Mouse (Mus musculus) liver, embryonic 13.5 days (tissue): ENCODE measurements at regions not wholly inside any gene's neighbourhood (a gene's known extent, or its start where the extent isn't known, plus 50 kb on each side); places are given as distances from the start of the nearest gene placed in this dataset.

Experiments used
- ATAC-seq: fragments of 200-750 bp; cut with Nextera tagmentation; 2 replicates; pipeline ENCODE4 v1.8.0; 2017; ENCODE audit warnings: low read depth, mild to moderate bottlenecking, moderate number of reproducible peaks, moderate library complexity
- DNase-seq: peaks from one replicate; pipeline ENCODE4 v3.0.0; 2022
- H3K27ac ChIP-seq: fragments of 300-500 bp; sonication (generic); 2 replicates; pipeline ENCODE4 v1.5.1; 2015; ENCODE audit warnings: moderate library complexity, mild to moderate bottlenecking, inconsistent platforms
- H3K27me3 ChIP-seq: fragments of 300-500 bp; sonication (generic); 2 replicates; pipeline ENCODE4 v1.6.1; 2015; ENCODE audit warnings: mild to moderate bottlenecking, inconsistent platforms
- H3K36me3 ChIP-seq: fragments of 300-500 bp; sonication (generic); 2 replicates; pipeline ENCODE4 v1.6.1; 2015; ENCODE audit warnings: mild to moderate bottlenecking, inconsistent platforms
- H3K4me1 ChIP-seq: fragments of 300-500 bp; sonication (generic); replicated peaks from 2 replicates; pipeline ENCODE4 v1.6.1; 2015; ENCODE audit warnings: inconsistent platforms
- H3K4me2 ChIP-seq: fragments of 300-500 bp; sonication (generic); 2 replicates; pipeline ENCODE4 v1.6.1; 2015; ENCODE audit warnings: inconsistent platforms, mild to moderate bottlenecking, moderate library complexity
- H3K4me3 ChIP-seq: fragments of 300-500 bp; sonication (generic); replicated peaks from 2 replicates; pipeline ENCODE4 v1.5.1; 2015; ENCODE audit warnings: mild to moderate bottlenecking, inconsistent platforms
- H3K9ac ChIP-seq: fragments of 300-500 bp; sonication (generic); 2 replicates; pipeline ENCODE4 v1.6.1; 2015; ENCODE audit warnings: mild to moderate bottlenecking, inconsistent platforms
- H3K9me3 ChIP-seq: fragments of 300-500 bp; sonication (generic); replicated peaks from 2 replicates; pipeline ENCODE4 v1.6.1; 2016; ENCODE audit warnings: inconsistent platforms
- WGBS: fragments of 180-500 bp; shearing (Covaris S2); methylation state at CpG from one replicate; pipeline ENCODE4 v1.1.7; 2015; ENCODE audit not compliant: insufficient replicate concordance; 5-methylcytosine and 5-hydroxymethylcytosine counted together

DNA sequence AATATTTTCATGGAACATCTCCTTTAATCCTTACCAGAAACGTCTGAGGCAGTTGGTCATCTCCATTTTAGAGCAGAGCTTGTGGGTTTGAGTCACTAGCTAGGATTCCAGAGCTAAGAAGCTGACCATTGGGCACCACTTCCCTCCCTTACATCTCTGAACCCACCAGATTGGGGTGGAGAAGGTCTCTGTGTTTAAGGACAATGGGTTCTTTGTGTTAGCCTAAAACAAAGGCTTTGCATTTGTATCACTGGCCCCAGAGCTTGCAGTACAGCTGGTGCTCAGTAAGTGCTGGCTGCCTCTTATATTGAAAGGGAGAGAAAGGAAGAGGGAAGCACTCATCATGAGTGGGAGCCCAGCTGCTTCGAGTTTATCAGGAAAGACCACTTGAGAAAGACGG, 401.9 kb upstream of the Slc30a5 start:
- Histone ChIP-seq H3K9ac (no peak overlapping the region), H3K36me3 (no peaks in the 10 kb centered on the region), H3K4me2 (no peak overlapping the region), H3K4me3 (no peak overlapping the region), H3K27ac (no peak overlapping the region), H3K27me3 (no peaks in the 10 kb centered on the region), H3K4me1 (no peaks in the 10 kb centered on the region), H3K9me3 (no peaks in the 10 kb centered on the region)
- WGBS, result 27% methylated on average over 3 of the region's 3 CpGs
- no peak for ATAC-seq
- no peak for DNase-seq

DNA sequence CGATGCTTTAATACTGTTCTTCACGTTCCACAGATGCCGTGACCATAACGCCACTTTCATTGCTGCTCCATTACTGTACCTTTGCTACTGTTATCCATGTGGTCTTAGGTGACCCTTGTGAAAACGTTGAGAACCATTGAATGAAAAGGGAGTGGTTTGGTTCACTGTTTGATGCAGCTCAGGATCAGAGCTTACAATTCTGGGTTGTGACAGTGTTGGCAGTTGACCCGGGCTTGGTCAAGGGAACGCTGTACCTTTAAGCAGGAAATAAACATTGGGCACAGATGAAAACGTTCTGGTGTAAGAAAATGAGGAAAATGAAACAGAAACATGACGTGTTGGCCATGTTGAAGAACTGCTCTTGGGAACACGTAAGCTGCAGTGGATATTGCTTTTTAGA, 401.3 kb upstream of the Slc30a5 start:
- Histone ChIP-seq H3K9me3 (no peaks in the 10 kb centered on the region), H3K4me1 (no peaks in the 10 kb centered on the region), H3K27me3 (no peaks in the 10 kb centered on the region), H3K4me3 (no peak overlapping the region), H3K9ac (no peak overlapping the region), H3K27ac (no peak overlapping the region), H3K36me3 (no peaks in the 10 kb centered on the region), H3K4me2 (no peak overlapping the region)
- DNase-seq, result no peak
- 61% methylated on average over 10 of the region's 10 CpGs for WGBS
- no peak for ATAC-seq

DNA sequence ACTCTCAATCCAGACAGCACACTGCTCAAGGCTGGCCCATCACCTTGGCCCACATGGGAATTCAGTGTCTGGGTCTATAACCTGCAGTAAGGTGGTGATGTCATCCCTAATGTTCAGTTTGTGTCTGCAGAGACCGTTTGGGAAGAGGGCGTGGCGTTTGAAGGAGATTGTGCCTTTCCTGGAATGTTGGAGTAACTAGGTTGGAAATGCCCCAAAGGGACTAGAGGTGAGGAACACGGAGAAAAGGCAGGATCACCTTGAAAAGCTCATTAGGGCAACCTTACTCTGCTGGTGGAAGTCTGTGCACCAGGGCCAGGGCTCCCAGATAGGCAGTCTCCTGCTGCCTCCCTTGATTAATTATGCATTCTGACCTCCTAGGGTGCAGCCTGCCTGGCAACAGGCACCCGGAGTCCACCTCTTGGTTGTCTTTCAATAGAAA, 400.6 kb upstream of the Slc30a5 start:
- ATAC-seq, result no peak
- Histone ChIP-seq H3K27ac (no peak overlapping the region), H3K4me1 (no peaks in the 10 kb centered on the region), H3K27me3 (no peaks in the 10 kb centered on the region), H3K4me3 (no peak overlapping the region), H3K9ac (no peak overlapping the region), H3K4me2 (no peak overlapping the region), H3K9me3 (no peaks in the 10 kb centered on the region), H3K36me3 (no peaks in the 10 kb centered on the region)
- WGBS, result 27% methylated on average over 5 of the region's 5 CpGs
- no peak for DNase-seq

DNA sequence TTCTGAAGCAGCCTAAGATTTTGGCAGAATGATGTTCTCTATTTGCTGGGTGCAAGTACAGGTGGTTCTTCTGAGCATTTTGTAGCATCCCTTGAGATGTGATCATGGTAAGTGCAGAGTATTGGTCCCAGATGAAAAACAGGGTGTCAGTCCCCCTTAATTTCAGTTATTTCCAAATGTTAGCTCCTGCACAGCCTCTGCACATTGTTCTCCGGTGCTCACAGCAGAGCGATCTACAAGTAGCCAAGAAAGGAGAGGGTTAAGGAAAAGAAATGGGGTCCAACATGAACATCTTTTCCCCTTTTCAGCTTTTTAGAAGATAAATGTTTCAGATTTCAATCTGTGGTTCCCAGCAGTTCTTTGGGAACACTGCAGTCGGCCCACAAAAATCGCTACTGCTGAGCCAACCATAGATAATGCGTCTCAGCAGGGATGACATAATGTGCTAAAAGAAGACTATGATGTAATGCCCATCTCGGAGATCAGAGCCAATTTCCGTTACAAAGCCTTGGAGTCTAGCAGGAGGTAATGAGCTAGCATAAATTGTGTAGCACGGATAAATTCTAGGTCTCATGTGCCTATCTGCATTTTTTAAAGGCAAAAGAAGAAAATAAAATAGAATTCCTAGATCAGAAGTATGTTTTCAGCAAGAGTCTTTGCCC, 400.1 kb upstream of the Slc30a5 start:
- WGBS, result 34% methylated on average over 8 of the region's 8 CpGs
- Histone ChIP-seq H3K4me3 (no peak overlapping the region), H3K4me2 (no peak overlapping the region), H3K9ac (no peak overlapping the region), H3K27ac (no peak overlapping the region), H3K27me3 (no peaks in the 10 kb centered on the region), H3K36me3 (no peaks in the 10 kb centered on the region), H3K9me3 (no peaks in the 10 kb centered on the region), H3K4me1 (no peaks in the 10 kb centered on the region)
- no peak for ATAC-seq
- no peak for DNase-seq

DNA sequence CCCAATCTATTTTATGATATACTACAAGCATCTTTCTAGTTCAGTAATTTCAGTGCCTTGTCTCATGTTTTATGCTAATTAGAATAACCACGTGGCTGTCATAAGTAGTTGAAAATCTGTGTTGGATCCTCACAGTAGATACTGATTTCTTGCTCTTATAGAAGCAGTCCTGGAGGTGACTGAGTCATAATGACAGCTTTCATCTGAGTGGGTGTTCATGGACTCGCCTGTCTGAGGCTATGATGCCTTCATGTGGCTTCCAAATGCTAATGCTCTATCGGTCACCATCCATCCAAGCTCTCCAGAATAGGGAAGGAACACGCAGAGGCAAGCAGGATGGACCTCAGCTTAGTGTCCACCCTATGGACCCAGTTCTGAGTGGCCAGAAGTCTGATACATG, 396.6 kb upstream of the Slc30a5 start:
- no peak for ATAC-seq
- H3K9me3 ChIP-seq, result no peaks in the 10 kb centered on the region
- H3K36me3 ChIP-seq, result no peaks in the 10 kb centered on the region
- 58% methylated on average over 4 of the region's 4 CpGs for WGBS
- no peak overlapping the region for H3K4me3 ChIP-seq
- no peak overlapping the region for H3K27ac ChIP-seq
- DNase-seq, result no peak
- H3K4me2 ChIP-seq, result no peak overlapping the region
- H3K27me3 ChIP-seq, result no peaks in the 10 kb centered on the region
- no peak overlapping the region for H3K9ac ChIP-seq
- H3K4me1 ChIP-seq, result no peaks in the 10 kb centered on the region

DNA sequence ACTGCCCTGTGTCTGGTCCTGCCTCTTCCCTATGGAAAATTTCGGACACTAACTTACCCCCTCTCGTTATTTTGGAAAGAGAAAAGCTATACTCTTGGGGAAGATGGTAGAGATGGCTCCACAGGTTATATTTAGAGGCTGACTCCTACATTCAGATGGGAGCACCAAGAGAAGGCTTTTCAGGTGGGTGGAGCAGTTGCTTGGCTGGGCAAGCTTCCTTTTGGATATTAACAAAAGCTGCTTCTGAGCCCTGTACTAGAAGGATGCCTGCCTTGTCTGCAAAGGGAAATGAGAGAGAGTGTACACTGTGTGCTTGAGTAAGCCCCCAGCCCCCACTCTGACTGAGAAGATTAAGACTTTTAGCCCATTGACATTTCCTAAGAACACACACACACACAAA, 392.1 kb upstream of the Slc30a5 start:
- Histone ChIP-seq H3K36me3 (no peaks in the 10 kb centered on the region), H3K9me3 (no peaks in the 10 kb centered on the region), H3K9ac (no peak overlapping the region), H3K27ac (no peak overlapping the region), H3K27me3 (no peaks in the 10 kb centered on the region), H3K4me3 (no peak overlapping the region), H3K4me1 (no peaks in the 10 kb centered on the region), H3K4me2 (no peak overlapping the region)
- WGBS, result 50% methylated on average over 2 of the region's 2 CpGs
- no peak for ATAC-seq
- DNase-seq, result no peak

DNA sequence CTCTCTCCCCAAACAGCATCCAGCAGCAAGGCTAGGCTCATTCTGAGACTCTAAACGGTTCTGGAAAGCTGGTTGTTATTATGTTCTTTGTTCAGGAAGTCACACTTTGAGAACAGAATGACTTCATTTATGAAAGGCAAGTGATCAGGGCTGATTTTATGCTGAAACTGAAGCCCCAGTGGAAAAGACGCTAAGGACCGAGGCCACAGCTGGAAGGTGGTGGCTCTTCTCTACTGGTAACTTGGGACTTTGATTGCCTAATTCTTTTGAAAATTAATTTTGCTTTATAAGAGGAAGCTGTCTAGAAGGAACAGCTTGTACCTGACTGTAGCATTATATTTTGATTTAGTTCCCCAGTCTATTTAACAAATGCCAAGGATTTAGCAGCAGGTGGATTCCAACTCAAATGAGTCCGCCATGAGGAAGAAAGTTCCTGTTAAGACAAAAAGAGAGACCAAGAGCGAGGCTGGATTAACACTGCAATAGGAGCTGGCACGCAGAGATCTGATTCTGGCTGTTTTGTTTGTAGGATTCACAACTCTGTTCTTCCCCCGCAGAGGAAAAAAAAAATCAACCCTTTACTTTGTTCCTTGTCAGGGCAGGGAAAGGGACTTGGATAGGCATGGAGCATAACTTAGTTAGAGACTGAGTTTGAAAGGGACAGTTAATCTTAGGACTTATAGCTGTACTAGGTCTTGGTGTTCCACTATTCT, 388.3 kb upstream of the Slc30a5 start:
- Histone ChIP-seq H3K9ac (no peak overlapping the region), H3K9me3 (no peaks in the 10 kb centered on the region), H3K27ac (no peak overlapping the region), H3K27me3 (no peaks in the 10 kb centered on the region), H3K4me2 (no peak overlapping the region), H3K4me1 (no peaks in the 10 kb centered on the region), H3K36me3 (no peaks in the 10 kb centered on the region), H3K4me3 (no peak overlapping the region)
- DNase-seq, result no peak
- 55% methylated on average over 7 of the region's 7 CpGs for WGBS
- no peak for ATAC-seq

DNA sequence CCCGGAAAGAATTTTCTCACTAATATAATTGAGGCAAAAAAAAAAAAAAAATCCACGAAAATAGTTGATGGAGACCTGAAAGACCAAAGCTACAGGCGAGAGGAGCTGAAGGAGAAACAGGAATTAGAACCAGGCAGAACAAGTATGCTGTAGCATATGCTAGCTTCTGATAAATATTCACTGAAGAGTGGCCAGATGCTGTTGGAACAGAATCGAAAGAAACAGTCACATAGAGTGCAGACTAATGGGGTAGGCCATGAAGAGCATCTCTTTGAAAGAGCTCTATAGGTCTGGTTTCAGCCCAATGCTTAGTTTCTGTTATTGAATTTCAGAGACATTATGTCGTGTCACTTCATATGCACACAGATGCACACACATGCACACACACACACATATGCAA, 386.3 kb upstream of the Slc30a5 start:
- WGBS, result 62% methylated on average over 5 of the region's 5 CpGs
- Histone ChIP-seq H3K4me3 (no peak overlapping the region), H3K36me3 (no peaks in the 10 kb centered on the region), H3K27ac (no peak overlapping the region), H3K4me2 (no peak overlapping the region), H3K27me3 (no peaks in the 10 kb centered on the region), H3K9me3 (no peaks in the 10 kb centered on the region), H3K9ac (no peak overlapping the region), H3K4me1 (no peaks in the 10 kb centered on the region)
- no peak for DNase-seq
- no peak for ATAC-seq

DNA sequence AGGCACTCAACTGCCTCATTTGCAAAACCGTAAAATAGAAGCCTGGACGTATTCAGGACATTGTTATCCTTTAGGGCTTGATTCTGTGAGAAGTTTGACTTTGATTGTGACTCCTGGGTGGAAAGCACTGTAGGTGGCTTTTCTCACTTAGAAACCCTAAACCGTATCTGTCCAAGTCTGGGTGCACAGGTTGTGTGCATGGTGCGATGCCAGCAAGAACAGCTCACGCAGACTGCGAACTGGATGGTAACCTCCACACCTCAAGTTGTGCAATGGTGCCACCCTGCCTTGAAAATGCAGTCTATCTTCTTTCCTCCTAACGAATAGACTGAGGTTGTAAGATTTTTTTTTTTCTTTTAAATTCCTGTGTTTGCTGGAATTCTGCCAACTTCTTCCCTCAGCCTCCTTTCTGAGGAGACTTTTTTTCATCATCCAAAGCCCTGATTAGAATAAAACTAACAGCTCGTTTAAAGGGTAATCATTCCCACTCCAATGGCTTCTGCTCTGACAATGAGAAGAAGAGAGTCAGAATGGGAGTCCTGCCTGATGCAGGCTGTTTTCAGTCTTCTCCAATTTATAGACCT, 383.8 kb upstream of the Slc30a5 start:
- WGBS, result 66% methylated on average over 8 of the region's 8 CpGs

DNA sequence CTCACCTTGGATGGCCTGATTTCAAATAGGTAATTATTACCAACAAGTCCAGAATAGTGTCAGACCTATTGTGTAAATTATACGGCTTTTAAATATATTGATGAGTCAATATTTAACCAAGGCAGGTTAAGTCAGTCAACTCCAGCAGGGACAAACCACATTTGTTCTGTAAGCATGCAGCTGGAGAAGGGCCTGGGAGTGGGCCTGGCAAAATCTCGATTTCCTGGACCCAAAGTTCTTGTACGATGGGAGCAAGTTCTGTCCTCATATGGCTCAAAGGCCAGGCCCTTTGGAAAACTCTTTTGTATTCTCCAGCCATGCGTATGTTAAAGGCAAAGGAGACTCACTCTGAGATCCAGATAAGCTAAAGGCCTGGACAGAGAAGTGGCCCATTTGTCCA, 383.2 kb upstream of the Slc30a5 start:
- Histone ChIP-seq H3K36me3 (no peaks in the 10 kb centered on the region), H3K4me3 (no peak overlapping the region), H3K27ac (no peak overlapping the region), H3K4me2 (no peak overlapping the region), H3K9me3 (no peaks in the 10 kb centered on the region), H3K27me3 (no peaks in the 10 kb centered on the region), H3K4me1 (no peaks in the 10 kb centered on the region), H3K9ac (no peak overlapping the region)
- WGBS, result 59% methylated on average over 4 of the region's 4 CpGs
- ATAC-seq (no peak), DNase-seq (no peak)

More for the DNA sequence above, 383.8 kb upstream of the Slc30a5 start:
- H3K9ac ChIP-seq, result no peak overlapping the region
- no peak for DNase-seq
- H3K4me2 ChIP-seq, result no peak overlapping the region
- no peaks in the 10 kb centered on the region for H3K9me3 ChIP-seq
- ATAC-seq, result no peak
- no peak overlapping the region for H3K27ac ChIP-seq
- no peaks in the 10 kb centered on the region for H3K27me3 ChIP-seq
- H3K4me1 ChIP-seq, result no peaks in the 10 kb centered on the region
- no peaks in the 10 kb centered on the region for H3K36me3 ChIP-seq
- no peak overlapping the region for H3K4me3 ChIP-seq

DNA sequence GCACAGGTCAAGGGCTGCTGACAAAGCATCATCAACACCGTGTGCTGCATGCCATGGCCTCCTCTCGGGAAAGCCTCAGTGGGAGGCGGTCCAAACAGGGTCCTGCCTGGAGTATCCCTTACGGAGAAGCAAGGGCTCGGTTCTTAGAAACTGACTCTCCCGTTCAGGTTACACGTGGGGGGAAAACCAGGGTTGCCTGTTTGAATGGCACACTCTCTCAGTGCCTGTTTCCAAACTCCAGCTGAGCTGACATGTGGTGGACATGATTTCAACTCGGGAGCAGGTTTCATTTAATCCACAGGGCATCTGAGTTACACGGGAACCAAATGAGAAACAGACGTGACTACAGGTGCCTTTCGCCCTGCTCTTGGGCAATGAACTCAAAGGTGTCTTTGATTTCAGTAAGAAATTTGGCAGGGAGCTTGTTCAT, 382.6 kb upstream of the Slc30a5 start:
- no peaks in the 10 kb centered on the region for H3K27me3 ChIP-seq
- DNase-seq (no peak), ATAC-seq (no peak)
- H3K9ac ChIP-seq, result no peak overlapping the region
- no peaks in the 10 kb centered on the region for H3K9me3 ChIP-seq
- H3K27ac ChIP-seq, result no peak overlapping the region
- no peak overlapping the region for H3K4me2 ChIP-seq
- H3K4me1 ChIP-seq, result no peaks in the 10 kb centered on the region
- no peak overlapping the region for H3K4me3 ChIP-seq
- 63% methylated on average over 11 of the region's 11 CpGs for WGBS
- H3K36me3 ChIP-seq, result no peaks in the 10 kb centered on the region
